Mouse (Mus musculus) heart, postnatal 4 days (tissue): Measurements from ENCODE around the gene Rhbdf2. TPM values are rescaled to one million over a fixed set of nuclear protein-coding genes. Genes with fewer than 3 reads are reported as not detected.

Source experiments
- DNase-seq: peaks from one replicate; pipeline ENCODE4 v3.0.0; 2021
- total RNA-seq, 2 experiments: library from RNA; stranded (reverse); gene quantifications; 2 replicates each; pipeline ENCODE4 v1.2.3; 2021

Gene Rhbdf2
- total RNA-seq, 2 experiments from 2014 or later: 16.4 to 17.5 TPM

- DNase-seq: no peak
Measured at GRCm38 (mm10) chr11:116659027-116659621, 32.3 kb upstream of the Rhbdf2 start.

DNA sequence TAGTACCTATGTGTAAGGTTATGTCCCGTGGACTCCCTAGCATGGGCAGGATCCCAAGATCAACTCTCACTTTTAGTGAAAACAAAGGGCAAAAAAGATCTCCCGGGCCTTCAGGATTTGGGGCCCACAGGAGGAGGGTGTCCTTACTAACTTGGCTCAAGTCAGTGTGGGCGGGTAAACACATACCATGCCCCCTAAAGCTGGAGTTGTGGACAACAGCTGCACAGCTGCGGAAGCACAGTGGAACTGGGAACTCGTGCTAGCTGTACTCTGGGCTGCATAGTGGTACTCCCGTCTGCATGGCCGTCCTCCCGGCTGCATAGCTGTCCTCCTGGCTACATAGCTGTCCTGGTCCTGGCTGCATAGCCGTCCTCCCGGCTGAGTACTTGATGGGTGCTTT, 31.4 kb upstream of the Rhbdf2 start:
- DNase-seq: no peak

DNA sequence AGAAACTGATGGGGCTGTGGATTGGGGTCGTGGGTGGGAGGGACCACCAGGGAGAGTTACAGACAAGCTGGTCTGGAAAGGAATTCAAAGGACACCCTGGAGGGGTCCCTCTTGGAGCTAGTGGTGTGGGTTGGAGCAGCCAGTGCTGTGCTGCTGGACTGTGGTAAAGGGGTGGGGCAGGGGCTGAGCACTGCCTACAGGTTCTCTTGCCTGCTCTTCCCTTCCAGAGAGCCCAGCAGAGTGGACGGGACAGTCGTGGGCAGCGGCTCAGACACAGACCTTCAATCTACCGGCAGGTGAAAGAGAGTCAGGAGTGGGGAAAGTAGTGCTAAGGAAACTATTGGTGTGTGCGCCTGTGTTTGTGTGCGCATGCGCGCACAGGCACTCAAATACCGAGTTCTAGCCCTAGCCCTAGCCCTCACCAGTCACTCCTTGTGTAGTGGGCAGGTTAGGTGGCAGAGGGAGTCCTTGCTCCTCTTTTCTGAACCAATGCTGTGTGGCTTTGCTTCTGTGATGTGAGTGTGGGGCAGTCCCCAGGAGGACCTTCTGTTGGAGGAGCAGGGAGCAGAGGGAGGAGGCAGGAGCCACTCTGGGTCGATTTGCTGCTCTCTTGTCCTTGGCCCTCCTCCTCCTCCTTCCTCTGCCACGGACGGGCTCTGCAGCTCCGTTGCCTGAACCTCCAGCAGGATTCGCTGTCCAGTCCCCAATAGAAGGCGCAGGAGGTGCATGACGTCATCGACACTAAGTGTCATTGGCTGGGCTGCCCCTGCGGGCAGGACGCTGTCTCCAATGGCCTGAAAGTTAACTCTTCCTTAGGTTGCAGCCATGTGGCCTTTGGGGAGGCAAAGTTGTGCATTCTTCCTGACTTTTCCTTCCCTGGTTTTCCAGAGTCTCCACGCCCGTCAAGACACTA, 30.7 kb upstream of the Rhbdf2 start:
- DNase-seq: peak; percentile 94

- peak; percentile 49 for DNase-seq
Measured at GRCm38 (mm10) chr11:116656348-116657191, 29.8 kb upstream of the Rhbdf2 start.

DNA sequence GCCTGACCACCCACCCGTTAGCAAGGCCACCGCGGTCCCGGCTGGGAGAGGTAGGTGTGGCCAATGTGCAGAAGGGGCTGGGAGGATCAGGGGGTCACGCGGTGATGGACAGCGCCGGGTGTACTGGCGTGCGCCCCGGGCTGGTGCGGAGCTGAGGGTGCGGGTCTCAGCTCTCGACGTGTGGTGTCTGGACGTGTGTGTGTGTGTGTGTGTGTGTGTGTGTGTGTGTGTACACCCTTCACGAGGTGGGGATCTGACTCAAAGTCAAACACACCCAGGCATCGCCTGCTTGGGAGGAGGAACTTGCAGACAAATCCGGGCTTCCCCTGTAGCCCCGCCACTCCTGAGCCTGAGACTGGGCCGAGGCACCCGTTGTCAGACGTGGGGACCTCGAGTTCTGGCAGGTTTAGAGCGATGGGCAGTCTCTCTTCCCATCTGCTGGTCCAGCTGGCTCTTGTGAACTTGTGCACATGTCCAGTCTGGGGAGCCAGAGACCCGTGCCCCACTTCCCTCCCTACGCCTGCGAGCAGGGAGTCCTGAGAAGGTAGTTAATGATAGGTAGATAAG, 27.5 kb upstream of the Rhbdf2 start, which contains the start of gene Cygb:
Gene Cygb (minus strand): TSS at position 59 of the 567 bp plus-strand sequence.
- DNase-seq: peak; percentile 63

DNA sequence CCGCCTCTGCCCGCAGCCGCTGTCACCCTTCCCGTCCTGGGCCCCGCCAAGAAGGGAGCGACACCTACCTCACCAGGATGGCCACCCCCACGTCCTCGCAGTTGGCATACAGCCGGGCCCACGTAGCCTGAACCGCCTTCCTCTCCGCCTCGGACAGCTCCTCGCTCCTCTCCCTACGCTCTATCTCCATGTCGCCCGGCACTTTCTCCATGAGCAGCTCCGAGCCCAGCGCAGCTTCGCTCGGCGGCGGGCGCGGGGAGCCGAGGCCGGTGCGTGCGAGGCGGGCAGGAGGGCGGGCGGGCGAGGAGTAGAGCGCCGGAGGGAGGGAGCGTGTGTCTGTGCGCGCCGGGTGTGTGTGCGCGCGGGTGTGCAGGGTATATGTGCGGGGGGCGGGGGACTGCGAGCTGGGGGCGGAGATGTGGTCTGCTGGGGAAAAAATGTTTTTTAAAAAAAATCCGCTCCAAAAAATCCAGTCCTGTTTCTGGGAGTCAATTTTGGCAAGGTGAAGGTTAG, 26.9 kb upstream of the Rhbdf2 start:
- peak; percentile 67 for DNase-seq

DNA sequence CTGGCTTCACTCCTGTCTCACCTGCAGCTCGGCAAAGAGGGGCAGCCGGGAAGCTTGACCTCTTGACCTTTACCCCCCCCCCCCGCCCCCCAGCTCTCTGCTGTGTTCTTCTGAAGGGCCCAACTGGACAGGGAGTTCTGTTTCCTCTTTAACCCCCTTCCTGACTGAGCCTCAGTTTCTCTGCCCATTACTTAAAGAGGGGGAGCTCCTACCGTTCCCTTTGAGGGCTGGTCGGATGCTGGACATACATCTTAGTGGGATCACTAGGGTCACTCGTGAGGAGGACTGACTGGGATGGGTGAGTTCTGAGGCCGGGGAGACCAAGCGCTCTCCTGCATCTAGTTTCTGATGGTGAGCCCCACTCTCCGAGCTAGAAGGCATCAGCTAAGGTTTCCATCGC, 26.4 kb upstream of the Rhbdf2 start, which contains the start of gene Prcd:
Gene Prcd (plus strand): TSS at position 301 of the 400 bp plus-strand sequence.
- DNase-seq: no peak

GRCm38 (mm10) chr11:116652330-116653098, 25.7 kb upstream of the Rhbdf2 start:
- DNase-seq: no peak

- no peak for DNase-seq
Measured at GRCm38 (mm10) chr11:116651339-116651738, 24.5 kb upstream of the Rhbdf2 start.

GRCm38 (mm10) chr11:116650811-116651210, 24.0 kb upstream of the Rhbdf2 start:
- DNase-seq: no peak

GRCm38 (mm10) chr11:116649711-116650337, 23.0 kb upstream of the Rhbdf2 start:
- no peak for DNase-seq

DNA sequence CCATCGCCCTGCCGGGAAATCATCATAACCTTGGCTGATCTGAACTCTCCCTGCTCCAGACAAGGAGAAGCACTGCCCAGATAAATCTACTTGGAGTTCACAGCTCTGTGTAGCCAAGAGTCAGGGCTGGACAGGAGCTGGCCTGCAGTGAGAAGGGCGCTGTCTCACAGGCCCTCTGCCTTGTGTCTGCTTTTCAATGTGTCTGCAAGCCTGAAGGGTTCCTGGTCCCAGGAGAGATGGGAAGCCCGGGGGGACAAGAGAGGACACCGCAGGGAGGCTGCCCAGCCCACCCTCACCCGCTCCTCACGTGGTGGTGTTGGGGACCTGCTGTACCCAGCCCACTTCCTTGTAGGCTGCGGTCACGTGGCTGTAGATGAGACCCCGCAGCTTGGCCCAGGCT, 22.2 kb upstream of the Rhbdf2 start:
- peak; percentile 39 for DNase-seq

DNA sequence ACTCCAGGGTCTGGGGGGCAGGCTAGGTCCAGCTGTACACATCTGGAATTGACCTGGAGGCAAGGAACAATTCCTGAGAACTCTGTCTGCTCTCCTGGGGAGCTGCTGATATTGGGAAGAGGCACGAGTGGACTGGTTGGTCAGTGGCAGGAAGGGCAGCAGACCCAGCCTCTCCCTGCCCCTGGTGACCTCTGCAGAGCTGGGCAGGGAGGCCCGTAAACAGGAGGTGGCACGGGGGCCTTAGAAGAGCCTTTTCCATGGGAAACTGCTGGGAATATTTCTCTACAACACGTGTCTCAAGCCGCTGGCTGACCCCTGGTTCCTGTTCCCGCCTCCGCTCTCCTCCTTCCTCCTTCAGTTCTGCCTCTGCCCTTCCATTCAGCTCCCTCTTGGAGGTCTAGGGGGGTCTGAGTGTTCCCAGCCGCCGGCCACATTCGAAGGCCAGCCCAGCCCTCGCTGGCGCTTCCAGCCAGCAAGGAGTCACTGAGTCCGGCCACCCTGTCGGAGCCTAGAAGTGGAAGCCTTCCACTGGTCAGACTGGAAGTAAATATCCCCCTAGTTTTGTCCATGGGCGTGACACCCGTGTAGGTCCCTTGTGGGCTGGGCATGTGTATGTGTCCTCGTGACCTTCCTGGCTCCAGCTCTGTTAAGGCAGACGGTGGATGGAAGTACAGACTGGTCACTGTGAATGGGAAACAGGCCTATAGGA, 21.5 kb upstream of the Rhbdf2 start:
- peak; percentile 72 for DNase-seq

DNA sequence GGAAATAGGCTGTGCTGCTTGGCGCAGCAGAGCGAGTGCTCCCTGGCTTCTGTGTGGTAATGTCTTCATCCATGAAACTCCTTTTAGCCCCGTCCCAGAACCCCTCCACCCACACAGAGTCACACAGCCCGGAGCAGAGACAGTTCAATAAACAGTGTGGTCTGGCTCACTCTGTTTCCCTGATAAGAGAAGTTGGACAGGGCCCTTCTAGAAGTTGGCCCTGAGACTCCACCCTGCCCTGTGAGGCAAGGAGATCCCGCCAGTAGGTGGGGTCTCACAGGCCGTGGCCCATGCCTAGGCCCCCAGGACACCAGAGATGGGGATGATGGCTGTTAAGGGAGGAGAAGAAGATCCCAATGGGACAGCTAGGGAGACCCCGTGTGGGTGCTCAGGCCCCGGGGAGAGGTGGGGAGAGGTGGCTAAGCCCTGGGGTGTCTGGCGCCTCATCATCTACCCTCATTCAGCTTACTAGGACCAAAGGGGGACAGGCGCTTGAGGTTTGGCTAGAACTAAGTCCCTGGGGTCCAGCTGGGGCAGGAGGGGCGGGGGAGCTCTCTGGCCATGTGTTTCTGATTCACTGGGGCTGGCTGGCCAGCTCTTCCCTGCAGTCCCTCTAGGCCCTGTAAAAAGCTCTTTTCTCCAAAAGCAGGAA, 20.6 kb upstream of the Rhbdf2 start:
- DNase-seq: peak; percentile 69

GRCm38 (mm10) chr11:116646771-116647170, 20.0 kb upstream of the Rhbdf2 start:
- DNase-seq: peak; percentile 9

- DNase-seq: peak; percentile 28
Measured at GRCm38 (mm10) chr11:116646136-116646535, 19.3 kb upstream of the Rhbdf2 start.

GRCm38 (mm10) chr11:116645446-116646110, 18.8 kb upstream of the Rhbdf2 start:
- peak; percentile 6 for DNase-seq

DNA sequence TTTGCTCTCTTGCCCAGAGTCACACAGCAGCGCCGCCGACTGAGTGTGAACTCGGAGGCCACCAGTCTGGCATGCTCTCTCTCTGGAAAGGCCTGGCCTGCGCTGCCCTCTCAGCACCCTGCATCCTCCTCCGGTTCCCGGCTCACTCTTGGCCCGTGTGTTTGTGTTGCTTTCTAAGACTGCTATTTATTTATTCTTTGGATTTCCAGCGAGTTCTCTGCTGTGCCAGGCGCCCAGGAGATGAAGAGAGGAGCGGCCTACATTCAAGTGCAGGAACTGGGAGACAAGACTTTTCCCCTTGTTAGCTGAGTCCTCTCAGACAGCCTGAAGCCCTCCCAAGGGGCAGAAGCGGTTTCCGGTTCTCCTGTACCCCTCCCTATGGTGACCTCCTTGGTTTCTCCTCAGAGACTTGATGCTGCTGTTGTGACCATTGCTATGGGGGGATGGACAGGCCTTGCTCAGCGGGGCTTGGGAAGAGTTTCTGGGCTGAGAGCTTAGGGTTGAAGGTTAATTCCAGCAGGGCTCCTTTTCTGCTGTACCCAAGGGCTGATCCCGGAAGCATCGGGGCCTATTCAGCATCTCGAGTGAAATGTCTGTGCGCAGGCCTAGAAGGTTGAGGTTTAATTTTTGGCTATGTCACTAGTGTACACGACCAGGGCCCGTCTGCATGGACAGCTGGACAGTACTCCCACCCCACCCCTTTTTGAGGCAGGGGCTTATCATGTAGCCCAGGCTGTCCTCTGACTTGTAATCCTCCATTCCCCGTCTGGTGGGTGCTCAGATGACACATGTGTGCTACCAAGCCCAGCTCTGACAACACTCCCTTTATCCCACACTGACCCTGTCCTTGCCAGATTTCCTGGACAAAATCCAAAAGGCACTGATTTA, 17.6 kb upstream of the Rhbdf2 start:
- DNase-seq: peak; percentile 40
